Comparison of ENCODE assay signal across 10 mouse cellular contexts in genomic region chr16:42717828-42718412, GRCm38 (mm10).
A peak's percentile ranks its signal among the peaks of the same experiment; 100 is the strongest.
DNase-seq lines count a peak whose midpoint lies in the region; ATAC-seq and TF ChIP-seq lines count a peak whose summit lies in the region.
"Had no signal": no experiment of that assay in that cellular context is flagged by ENCODE, and none has a peak within 500 bp of the region (broad histone marks: within the 10 kb centered on the region; RNA-seq: fewer than 3 reads in every experiment).

No protein-coding gene starts in this region.

- no peaks in the 10 kb centered on the region for H3K9me3 ChIP-seq in forebrain, embryonic 16.5 days (ENCODE audit: control insufficient read depth, low read length)
- no peaks in the 10 kb centered on the region for H3K9me3 ChIP-seq in heart, embryonic 11.5 days (replicated peaks; ENCODE audit: control insufficient read depth, low read length)
- H3K9me3 ChIP-seq: heart, embryonic 13.5 days; lung, embryonic 15.5 days had no signal

- no peak for TF ChIP-seq POLR2A in brain, embryonic 14.5 days (IDR thresholded peaks at IDR 0.05; ENCODE audit: borderline replicate concordance, extremely low read depth, insufficient read depth, insufficient read length, poor library complexity, severe bottlenecking)

- H3K4me3 ChIP-seq in forebrain, embryonic 16.5 days (replicated peaks; ENCODE audit: low read length), result no peak overlapping the region
- H3K4me3 ChIP-seq in heart, embryonic 11.5 days (ENCODE audit: low read depth, low read length), result no peak overlapping the region
- H3K4me3 ChIP-seq: heart, embryonic 13.5 days; lung, embryonic 15.5 days had no signal

- TF ChIP-seq CTCF in brain, embryonic 14.5 days (IDR thresholded peaks at IDR 0.05; ENCODE audit: borderline replicate concordance, extremely low read depth, insufficient read depth, insufficient read length), result no peak

- H3K4me1 ChIP-seq in forebrain, embryonic 16.5 days (replicated peaks; ENCODE audit: control insufficient read depth, insufficient read depth, low read length), result peaks cover 16% of the 10 kb centered on the region
- H3K4me1 ChIP-seq in heart, embryonic 11.5 days (ENCODE audit: control insufficient read depth, insufficient read depth, low read length), result no peaks in the 10 kb centered on the region
- H3K4me1 ChIP-seq: heart, embryonic 13.5 days; lung, embryonic 15.5 days had no signal

- H3K27ac ChIP-seq in forebrain, embryonic 16.5 days (ENCODE audit: low read length), result peak overlapping the region; percentile 88
- no peak overlapping the region for H3K27ac ChIP-seq in heart, embryonic 11.5 days (ENCODE audit: low read depth, low read length)
- H3K27ac ChIP-seq: heart, embryonic 13.5 days; lung, embryonic 15.5 days; stomach, postnatal 0 days had no signal

- WGBS in forebrain, embryonic 16.5 days, result 35% methylated on average over 7 of the region's 7 CpGs
- 75% methylated on average over 7 of the region's 7 CpGs for WGBS in heart, embryonic 11.5 days (ENCODE audit: insufficient replicate concordance)

- H3K4me2 ChIP-seq in forebrain, embryonic 16.5 days (ENCODE audit: low read length), result peak overlapping the region; percentile 33
- no peak overlapping the region for H3K4me2 ChIP-seq in heart, embryonic 11.5 days
- H3K4me2 ChIP-seq: heart, embryonic 13.5 days; lung, embryonic 15.5 days had no signal

- H3K36me3 ChIP-seq in forebrain, embryonic 16.5 days (ENCODE audit: control insufficient read depth, insufficient read depth), result no peaks in the 10 kb centered on the region
- no peaks in the 10 kb centered on the region for H3K36me3 ChIP-seq in heart, embryonic 11.5 days (ENCODE audit: control insufficient read depth, insufficient read depth, low read length)
- H3K36me3 ChIP-seq: heart, embryonic 13.5 days; lung, embryonic 15.5 days had no signal

- H3K27me3 ChIP-seq in forebrain, embryonic 16.5 days (replicated peaks; ENCODE audit: control insufficient read depth, insufficient read depth, low read length), result no peaks in the 10 kb centered on the region
- no peaks in the 10 kb centered on the region for H3K27me3 ChIP-seq in heart, embryonic 11.5 days (ENCODE audit: control insufficient read depth, insufficient read depth, low read length)
- H3K27me3 ChIP-seq: heart, embryonic 13.5 days; lung, embryonic 15.5 days had no signal

- peak; percentile 97 for DNase-seq in brain, embryonic 14.5 days (ENCODE audit: low read depth)
- DNase-seq in left cerebral cortex, adult 18-20 months (ENCODE audit: low spot score in 2 of 2), result peak; percentile 28 to 38
- peak; percentile 16 for DNase-seq in retina, postnatal 7 days (ENCODE audit: low read depth, low spot score)
- no peak for DNase-seq in ovary, postnatal 14 days (ENCODE audit: low spot score)
- DNase-seq in gastrocnemius, adult 18-20 months (ENCODE audit: low spot score), result no peak

- peak; percentile 92 for ATAC-seq in forebrain, embryonic 16.5 days
- ATAC-seq in heart, embryonic 11.5 days (replicated peaks; ENCODE audit: insufficient number of reproducible peaks, low FRiP score, low TSS enrichment), result no peak

- H3K9ac ChIP-seq in forebrain, embryonic 16.5 days (replicated peaks; ENCODE audit: low read depth, low read length), result no peak overlapping the region; the same call in 1 of the 2 replicates
- H3K9ac ChIP-seq in heart, embryonic 11.5 days (ENCODE audit: low read depth, low read length), result no peak overlapping the region
- H3K9ac ChIP-seq: heart, embryonic 13.5 days; lung, embryonic 15.5 days had no signal

Comparison
In these comparisons a context has a peak if more than half of its experiments do, and no peak if none do; other contexts are left out.
1. DNase-seq: peak in brain, embryonic 14.5 days (single experiment), left cerebral cortex, adult 18-20 months (2 of 2) and retina, postnatal 7 days (single experiment); none in ovary, postnatal 14 days (single experiment) and gastrocnemius, adult 18-20 months (single experiment).